Mouse (Mus musculus) heart, adult 9 months (tissue): ENCODE results near the gene Tagln.

Experiments used
- DNase-seq, 2 experiments: peaks; one replicate each; pipeline ENCODE4 v3.0.0; 2022; ENCODE audit warnings: low spot score in 2 of 2

Gene Tagln

GRCm38 (mm10) chr9:45946182-45946871, 10.5 kb upstream of the Tagln start:
- DNase-seq = no peak

DNA sequence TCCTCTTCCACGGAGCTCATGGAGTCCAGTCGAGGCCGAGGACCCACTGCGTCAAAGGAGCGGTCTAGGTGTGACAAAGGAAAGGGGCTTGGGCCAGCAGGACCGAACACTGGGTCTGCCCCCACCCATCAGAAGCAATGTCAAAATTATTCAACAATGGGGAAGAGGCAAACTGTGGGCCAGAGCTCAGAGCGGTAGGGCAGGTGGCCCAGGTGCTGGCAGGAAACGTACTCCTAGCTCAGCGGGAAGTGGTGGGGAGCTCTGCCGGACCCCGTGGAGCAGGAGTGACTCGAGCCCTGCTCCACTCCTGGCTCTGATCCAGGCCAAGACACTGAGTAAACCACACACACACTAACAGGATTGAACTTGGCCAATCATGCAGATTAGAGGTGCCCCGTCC, 9.9 kb upstream of the Tagln start:
- no peak for DNase-seq

DNA sequence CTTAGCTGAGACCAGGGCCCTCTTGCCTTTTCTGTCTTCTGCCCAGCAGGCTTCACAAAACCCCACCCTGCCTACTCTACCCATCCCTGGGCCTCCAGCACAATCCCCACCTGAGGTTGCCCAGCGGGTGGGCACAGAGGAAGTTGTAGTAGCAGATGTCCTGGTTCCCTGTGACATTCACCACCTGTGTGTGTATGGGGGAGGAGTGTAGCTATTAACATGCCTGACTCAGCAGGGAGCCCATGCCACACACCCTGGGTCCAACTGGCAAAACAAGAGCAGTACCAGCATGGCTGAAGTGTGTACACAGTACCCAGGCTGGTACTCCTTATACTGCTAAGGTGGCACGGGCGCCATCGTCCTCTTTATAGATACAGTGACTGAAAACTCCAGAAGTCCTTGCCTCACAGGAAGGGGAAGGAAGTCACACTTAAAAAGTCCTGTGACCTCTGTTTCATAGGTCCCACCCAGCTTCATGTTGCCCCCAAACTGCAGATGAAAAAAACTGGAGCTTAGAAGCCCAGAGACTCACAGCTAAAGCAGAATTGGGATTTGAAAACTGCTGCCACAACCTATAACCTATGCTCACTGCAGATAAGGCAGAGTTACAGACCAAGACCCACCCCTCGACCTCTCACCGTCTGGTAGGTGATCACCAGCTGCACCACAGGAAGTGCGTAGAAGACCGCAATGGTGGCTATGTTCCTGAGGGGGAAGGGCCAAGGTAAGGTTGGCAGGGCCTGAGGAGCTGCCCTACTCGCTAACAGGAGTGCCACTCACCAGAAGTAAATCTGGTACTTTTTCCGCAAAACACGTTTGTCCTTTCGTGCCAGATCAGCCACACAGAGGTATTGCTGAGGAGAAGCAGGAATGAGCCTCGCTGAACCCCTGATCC, 8.9 kb upstream of the Tagln start:
- no peak for DNase-seq

DNA sequence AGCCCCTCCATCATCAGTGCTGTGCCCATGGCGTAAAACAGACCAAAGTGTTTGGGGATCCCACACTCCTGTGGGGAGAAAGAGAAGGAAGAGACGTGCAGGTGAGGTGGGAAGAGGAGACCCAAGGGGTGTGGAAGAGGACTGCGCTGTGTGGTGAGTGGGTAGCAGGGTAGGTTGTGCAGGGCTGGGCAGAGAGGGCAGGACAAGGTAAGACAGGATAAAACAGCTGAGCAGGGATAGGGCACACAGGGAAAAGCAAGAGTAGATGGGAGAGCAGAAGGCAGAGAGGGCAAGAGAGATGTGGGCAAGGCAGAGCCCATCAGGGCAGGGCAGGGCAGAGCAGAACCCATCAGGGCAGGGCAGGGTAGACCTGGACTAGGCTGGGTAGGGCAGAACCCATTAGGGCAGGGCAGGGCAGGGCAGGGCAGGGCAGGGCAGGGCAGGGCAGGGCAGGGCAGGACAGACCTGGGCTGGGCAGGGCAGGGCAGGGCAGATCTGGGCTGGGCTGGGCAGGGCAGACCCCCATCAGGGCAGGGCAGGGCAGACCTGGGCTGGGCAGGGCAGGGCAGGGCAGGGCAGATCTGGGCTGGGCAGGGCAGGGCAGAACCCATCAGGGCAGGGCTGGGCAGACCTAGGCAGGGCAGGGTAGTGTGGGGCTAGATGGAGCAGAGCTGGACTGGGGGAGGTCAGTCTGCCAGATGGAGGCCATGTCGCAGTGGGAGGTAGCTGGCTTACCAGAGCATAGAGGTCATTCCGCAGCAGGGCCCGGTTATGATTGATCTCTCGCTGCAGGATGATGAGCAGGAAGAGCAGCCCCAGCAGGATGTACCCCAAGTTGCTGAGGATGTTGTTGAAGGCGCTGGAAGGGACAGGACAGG, 8.0 kb upstream of the Tagln start:
- no peak for DNase-seq

DNA sequence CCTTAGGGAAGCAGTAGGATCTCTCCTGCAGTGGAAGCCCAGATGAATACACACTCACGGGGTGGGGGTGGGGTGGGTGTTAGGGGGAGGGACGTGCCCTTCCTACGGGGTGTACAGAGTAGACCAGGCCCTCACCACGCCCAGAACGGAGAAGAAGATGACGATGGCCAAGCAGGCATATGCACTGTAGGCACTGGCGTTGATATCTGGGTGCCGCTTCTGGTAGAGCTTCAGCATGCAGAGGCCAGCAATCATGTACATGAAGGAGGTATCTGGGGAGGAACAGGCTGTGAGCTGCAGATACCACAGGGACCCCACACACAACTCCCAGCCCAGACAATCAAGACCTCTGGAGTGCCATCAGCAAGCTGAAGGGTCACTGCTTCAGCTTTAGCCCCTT, 7.1 kb upstream of the Tagln start:
- no peak for DNase-seq

DNA sequence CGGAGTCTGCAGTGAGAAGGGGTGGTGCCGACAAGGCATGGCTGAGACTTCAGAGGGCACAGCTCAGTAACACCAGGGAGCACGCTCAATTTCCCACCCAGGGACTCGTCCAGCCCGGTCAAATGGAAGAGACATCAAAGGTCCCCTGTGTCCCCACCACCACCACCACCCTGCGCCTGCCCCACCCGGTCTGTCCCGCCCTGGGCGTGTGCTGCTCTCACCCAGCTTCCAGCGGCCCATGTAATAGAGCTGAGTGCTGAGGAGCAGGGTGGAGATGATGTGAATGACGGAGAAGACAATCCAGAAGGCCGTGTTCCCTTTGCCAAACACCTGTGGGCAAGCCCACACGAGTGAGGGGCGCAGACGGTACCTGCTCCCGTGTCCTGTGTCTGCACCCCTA, 6.6 kb upstream of the Tagln start:
- no peak for DNase-seq

DNA sequence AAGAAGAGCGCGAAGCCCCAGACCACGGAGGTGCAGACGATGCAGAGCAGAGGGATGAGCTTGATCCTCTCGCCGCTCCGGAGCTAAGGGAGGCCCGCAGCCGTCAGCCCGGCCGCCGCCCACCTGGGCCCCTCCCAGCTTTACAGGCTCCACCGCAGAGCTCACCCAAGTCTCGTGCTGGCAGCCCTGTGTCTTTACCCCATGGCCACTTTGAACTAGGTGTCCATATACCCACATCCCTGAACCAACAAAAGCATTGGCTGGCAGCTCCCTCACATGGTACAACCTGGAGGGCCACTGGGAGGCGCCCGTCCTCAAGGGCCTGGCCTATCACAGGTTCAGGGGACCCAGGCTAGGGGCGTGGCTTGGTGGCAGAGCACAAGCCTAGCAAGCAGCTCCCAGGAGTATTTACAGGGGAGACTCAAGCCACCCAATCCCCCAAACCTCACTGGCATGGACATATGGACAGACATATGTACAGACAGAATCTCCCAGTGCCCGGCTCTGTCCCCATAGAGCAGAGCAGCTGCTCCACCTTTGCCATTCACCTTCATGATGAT, 5.6 kb upstream of the Tagln start:
- no peak for DNase-seq

- no peak for DNase-seq
Measured at GRCm38 (mm10) chr9:45939794-45940193, 3.9 kb upstream of the Tagln start.

GRCm38 (mm10) chr9:45938952-45939637, 3.2 kb upstream of the Tagln start:
- DNase-seq = no peak

- DNase-seq = peak in 1 of 2 experiments; percentile 38
Measured at GRCm38 (mm10) chr9:45938088-45938487, 2.2 kb upstream of the Tagln start.

- DNase-seq = peak in 1 of 2 experiments; percentile 60
Measured at GRCm38 (mm10) chr9:45936883-45937282, 1.0 kb upstream of the Tagln start.

GRCm38 (mm10) chr9:45932571-45933415, 3.1 kb downstream of the Tagln start:
- no peak for DNase-seq

DNA sequence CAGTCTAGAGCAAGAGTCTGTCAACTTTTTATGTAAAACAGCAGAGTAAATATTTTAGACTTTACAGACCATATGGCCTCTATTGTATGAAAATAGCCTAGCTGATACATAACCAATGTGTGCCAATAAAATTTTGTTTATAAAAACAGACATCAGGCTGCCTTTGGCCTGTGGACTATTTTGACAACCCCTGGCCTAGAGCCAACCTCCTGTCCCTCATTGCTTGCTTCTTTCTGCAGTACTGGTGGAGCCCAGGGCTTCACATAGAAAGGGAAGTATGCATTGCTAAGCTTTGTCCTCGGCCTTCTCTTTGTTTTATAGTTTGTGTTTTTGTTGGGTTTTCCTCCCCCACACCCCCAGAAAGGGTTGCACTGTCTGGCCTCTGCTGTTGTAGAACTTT, 3.9 kb downstream of the Tagln start:
- DNase-seq = no peak

DNA sequence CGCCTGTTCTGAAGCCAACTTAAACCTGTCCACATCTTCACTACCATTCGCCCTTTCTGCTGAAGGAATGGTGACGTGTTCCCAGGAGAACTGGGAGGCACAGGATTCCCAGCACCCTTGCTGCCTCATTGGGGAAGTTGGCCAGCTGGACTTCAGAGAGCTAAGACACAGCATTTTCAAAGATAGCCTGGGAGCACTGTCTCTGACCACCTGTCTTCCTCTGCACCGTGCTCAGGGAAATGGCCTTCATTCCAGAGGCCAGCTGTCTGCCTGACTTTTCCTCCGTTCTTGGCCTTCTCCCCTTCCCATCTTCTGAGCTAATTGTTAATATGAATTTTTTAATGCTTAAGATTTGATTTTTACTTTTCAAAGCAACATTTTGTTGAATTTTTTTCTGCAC, 6.6 kb downstream of the Tagln start:
- no peak for DNase-seq

DNA sequence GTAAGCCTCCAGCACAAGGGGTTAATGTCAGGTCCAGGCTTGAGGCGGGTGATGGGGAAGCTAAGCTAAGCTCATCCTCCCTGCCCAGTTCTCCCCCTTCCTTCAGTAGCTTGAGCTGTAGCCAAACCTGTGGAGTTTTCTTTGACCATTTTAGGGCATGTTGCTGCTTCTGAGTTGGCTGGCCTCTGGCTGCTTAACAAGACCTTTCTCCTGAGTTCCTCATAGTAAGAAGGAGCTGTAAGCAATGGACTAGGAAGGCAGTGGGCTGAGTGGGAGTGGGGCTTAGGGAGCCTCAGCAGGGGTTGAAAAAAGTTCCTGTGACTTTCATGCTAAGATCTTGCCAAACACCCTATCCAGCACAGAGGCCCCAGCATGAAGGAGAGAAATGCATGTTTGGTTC, 16.0 kb downstream of the Tagln start:
- no peak for DNase-seq

- DNase-seq = peak; percentile 61 to 64
Measured at GRCm38 (mm10) chr9:45917041-45917934, 18.6 kb downstream of the Tagln start.

GRCm38 (mm10) chr9:45915659-45916058, 20.2 kb downstream of the Tagln start:
- DNase-seq = no peak

DNA sequence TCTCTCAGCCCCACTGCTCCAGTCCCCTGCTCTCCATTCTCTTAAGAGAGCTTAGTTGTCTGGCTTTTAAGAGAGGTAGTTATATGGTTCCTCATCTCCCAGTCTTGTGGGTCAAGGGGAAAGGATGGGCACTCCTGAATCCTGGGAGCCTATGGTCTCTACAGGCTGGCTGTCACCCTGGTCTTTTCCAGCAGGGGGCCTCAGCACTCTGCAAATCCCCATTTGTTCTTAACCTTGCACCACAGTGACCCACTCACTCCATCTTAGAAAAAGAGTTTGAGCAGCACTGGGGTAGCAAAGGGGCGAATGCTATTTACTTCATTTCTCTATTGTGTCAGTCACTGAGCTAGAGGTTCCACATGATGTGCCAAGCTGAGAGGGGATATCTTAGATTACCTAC, 24.2 kb downstream of the Tagln start:
- peak in 1 of 2 experiments; percentile 45 for DNase-seq

DNA sequence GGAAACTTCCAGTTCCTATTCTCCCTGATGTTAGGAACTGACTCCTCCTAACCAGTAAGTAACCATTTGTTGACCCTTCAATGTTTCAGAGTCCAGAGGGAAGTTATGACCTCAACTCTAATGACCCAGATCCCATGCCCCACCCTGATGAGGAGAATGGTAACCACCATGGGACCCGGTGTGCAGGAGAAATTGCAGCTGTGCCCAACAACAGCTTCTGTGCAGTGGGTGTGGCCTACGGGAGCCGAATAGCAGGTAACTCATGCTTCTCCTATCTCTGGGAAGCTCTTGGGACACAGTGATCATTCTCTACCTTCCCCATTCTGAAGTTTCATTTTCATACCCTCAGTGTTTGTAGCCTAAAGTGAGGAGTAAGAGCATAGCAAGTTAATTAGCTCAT, 24.9 kb downstream of the Tagln start:
- DNase-seq = no peak
